Mouse (Mus musculus) heart, postnatal 0 days (tissue): ENCODE data around the gene Dync2li1.

Experiments
- CTCF ChIP-seq: IDR thresholded peaks from 2 replicates; pipeline ENCODE4 v1.5.1; 2016; ENCODE audit warnings: antibody characterized with exemption, control low read depth, low read depth
- EP300 ChIP-seq: IDR thresholded peaks from 2 replicates; pipeline ENCODE4 v1.6.1; 2016; ENCODE audit warnings: antibody characterized with exemption, low read depth

GRCm38 (mm10) chr17:84637971-84638370 is 11.7 kb downstream of the Dync2li1 start:
- TF ChIP-seq CTCF (no peak), EP300 (no peak)
